Mouse (Mus musculus) gastrocnemius, postnatal 36 days (tissue): Measurements from ENCODE around the gene Cxcr5. TPM values are rescaled to one million over a fixed set of nuclear protein-coding genes. Genes with fewer than 3 reads are reported as not detected.

ENCODE experiments used
- DNase-seq, 2 experiments: peaks; one replicate each; pipeline ENCODE4 v3.0.0; 2022
- intact Hi-C: fragments of 180-260 bp; cut with DNase I; formaldehyde crosslinking; loops from one replicate; pipeline ENCODE4 v1.15.1; 2025
- total RNA-seq, 2 experiments: library from RNA; stranded (reverse); gene quantifications; 2 replicates each; pipeline ENCODE4 v1.2.3; 2021

Gene Cxcr5
- total RNA-seq, 2 experiments from 2014 or later: not detected

GRCm38 (mm10) chr9:44484311-44485104 lies 77.2 kb downstream of the Cxcr5 start:
- intact Hi-C loops: no loop called here
- no peak for DNase-seq

- intact Hi-C loops: loop anchor here (2.0 kb wide), 1 partner anchor 15 kb away; no protein-coding TSS in a partner anchor
- peak; percentile 59 to 63 for DNase-seq
Observed at GRCm38 (mm10) chr9:44483510-44484044, 78.1 kb downstream of the Cxcr5 start.

DNA sequence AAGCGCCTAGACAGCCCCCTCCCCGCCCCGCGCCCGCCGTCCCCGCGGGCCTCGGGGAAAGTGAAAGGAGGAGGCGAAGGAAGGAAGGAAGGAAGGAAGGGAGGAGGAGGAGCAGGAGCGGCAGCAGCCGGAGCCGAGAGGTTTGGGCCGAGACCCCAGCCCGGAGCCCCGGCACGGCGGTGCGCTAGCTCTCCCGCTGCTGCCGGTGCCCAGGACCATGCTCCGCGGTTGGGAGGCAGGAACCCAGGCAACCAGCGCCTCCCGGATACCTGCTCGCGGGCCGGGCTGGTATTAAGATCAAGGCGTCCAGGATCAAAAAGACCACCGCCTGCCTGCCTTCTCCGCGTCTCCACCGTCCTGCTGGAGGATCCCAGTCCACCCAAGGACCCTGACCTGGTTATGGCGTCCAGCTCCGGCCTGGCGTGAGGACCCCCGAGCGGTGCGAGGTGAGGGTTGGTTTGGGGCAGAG lies 78.6 kb downstream of the Cxcr5 start:
- intact Hi-C loops: loop anchor here (2.0 kb wide), 1 partner anchor 16 kb away; no protein-coding TSS in a partner anchor
- no peak for DNase-seq

DNA sequence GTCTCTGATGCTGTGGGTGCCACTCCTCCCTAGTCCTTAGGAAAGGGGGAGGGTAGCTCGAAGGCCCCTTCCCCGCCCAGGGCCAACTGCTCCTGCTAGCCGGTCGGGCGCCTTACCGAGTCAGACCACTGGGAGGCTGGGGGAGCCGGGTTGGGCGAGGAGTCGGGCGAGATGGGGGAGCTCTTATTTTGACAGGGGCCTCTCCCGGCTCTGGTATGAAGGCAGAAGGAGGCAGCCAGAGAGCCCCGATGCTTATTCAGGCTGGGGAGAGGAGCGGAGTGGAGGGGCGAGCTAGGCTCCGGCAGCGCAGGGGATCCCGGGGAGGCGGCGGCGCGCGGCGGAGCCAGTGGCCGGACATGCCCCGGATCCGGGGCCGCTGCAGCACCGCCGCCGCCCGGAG lies 79.1 kb downstream of the Cxcr5 start, which contains the start of gene Bcl9l:
Bcl9l (plus strand) TSS at position 274 of the 400 bp plus-strand sequence.
- peak; percentile 86 to 92 for DNase-seq
- intact Hi-C loops: loop anchor here (2.0 kb wide), 1 partner anchor 16 kb away; no protein-coding TSS in a partner anchor

- intact Hi-C loops: loop anchor here (2.0 kb wide), 1 partner anchor 17 kb away; no protein-coding TSS in a partner anchor
- DNase-seq: no peak
Observed at GRCm38 (mm10) chr9:44482112-44482511, 79.6 kb downstream of the Cxcr5 start.

DNA sequence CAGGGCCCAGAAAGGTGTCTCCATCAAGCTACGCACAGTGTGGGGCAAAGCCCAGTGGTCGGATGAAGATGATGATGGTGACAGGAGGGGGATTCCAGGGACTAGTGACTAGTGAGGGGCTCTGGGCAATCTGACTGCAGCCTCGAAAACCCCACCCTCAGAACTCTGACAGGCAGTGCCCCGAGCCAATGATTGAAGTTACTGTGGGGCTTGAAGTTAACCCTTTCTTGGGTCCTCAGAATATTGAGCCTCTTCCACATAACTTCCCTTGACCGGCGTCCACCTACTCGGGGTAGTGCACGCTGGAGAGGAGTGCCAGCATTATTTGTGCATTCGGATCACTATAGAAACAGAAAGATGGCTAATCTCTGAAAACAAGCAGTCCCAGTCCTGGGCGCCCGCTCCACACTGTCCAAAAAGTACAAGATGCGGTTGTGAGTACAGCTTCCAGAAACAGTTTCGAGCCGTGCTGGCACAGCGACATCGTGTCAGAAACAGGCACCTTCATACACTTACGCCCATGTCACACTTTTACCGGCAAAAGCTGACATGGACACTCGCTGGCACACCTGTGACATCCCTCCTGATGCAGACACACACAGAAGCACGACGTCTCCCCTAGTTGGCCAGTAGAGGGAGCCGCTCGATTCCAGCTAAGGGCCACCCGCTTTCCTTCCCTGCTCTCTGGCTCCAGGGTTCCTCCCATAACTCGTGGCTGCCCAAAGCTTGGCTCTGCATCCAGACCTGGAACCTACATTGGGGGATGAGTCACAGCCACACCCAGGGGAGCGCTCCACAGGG lies 81.8 kb downstream of the Cxcr5 start:
- intact Hi-C loops: no loop called here

DNA sequence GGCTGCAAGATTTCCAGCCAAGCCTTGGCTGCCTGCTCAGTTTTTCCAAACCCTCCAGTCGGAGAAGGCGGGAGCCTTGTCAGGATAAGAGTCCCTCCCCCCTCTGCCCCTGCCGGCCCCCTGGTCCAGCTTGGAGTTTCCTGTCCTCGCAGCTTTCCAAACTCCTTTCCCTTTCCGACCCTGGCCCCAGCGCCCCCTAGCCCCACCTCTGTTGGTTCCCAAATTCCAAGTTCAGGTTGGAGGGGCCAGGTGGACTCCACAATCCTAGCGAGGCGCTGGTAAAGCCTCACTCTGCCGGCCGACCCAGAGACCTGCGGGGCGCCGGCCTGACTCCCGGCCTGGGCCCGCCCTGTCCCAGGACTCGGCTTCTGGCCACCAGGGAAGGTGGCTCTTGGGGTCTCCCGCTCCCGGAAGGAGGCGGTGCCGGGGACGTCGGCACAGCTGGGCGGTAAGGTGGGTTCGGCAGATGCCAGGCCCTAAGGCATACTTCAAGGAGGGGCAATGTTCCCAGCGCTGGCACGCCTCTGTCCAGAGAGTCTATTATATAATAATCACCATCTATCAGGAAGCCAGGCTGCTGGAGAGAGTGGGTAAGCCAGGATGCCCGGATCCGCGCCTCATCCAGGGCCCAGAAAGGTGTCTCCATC lies 82.6 kb downstream of the Cxcr5 start:
- intact Hi-C loops: no loop called here
- DNase-seq: peak; percentile 76 to 83

More for the DNA sequence above, 81.8 kb downstream of the Cxcr5 start:
- peak; percentile 87 to 88 for DNase-seq

- intact Hi-C loops: no loop called here
- peak; percentile 30 to 68 for DNase-seq
Observed at GRCm38 (mm10) chr9:44478229-44478921, 83.3 kb downstream of the Cxcr5 start.

GRCm38 (mm10) chr9:44477339-44478228 lies 84.1 kb downstream of the Cxcr5 start:
- intact Hi-C loops: no loop called here
- DNase-seq: peak in 1 of 2 experiments; percentile 31

- intact Hi-C loops: loop anchor here (1.0 to 2.0 kb wide), 2 partner anchors 21 to 24 kb away; partner anchors contain the start of gene Upk2
- no peak for DNase-seq
Observed at GRCm38 (mm10) chr9:44475936-44476335, 85.7 kb downstream of the Cxcr5 start.

DNA sequence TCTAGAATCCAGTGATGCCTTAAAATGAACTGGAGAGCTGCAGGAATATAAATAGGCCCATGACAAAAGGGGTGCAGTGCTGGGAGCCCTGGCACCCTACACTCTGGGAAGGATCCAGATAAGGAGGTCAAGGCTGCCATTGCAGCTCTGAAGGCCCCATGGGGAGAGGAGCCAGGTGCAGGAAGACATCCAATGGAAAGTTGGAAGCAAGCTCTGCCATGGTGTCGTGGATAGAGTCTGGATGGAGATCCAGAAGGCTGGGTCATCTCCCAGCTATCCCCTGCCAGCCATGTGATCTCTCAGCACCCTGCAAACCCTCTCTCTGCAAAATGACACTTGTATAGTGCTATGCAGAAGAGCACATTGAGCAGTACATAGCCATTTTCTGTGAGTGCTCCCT lies 87.3 kb downstream of the Cxcr5 start:
- intact Hi-C loops: loop anchor here (2.0 kb wide), 1 partner anchor 20 kb away; the partner anchor contains the start of gene Upk2

DNA sequence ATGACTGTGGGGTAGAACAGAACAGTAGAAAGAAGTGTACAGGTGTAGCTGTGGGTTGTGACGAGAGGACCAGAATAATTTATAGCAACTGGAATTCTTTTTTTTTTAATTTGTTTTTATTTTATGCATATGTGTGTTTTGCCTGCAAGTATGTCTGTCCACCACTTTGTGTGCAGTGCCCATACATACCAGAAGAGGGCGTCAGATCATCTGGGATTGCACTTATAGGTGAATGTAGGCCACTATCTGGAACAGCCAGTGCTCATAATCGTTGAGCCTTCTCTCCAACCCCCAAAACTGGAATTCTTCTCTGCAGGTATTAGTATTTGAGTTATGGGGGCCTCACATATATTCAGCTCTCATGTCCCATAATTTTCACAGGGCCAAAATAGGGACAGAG lies 88.5 kb downstream of the Cxcr5 start:
- intact Hi-C loops: no loop called here
- DNase-seq: no peak

More for the DNA sequence above, 87.3 kb downstream of the Cxcr5 start:
- peak; percentile 64 to 76 for DNase-seq

DNA sequence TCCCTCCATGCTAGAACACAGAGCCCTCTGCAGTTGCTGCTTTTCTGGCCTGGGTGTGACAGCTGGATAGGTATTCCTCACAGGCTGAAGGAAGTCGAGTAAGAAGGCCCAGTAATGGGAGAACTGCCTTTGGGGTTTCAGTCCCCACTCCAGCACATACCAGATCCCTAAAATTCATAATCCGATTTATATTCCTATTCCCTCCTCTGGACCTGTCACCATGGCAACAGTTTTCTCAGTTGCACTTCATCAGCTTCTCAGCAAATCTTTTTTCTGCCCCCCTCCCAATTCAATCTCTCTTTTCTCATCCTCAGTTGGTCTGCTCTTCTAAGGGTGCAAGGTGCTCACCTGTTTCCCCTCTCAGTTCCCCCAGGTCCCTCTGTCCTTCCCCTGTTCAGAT lies 92.9 kb downstream of the Cxcr5 start:
- intact Hi-C loops: no loop called here
- DNase-seq: no peak

- intact Hi-C loops: no loop called here
- no peak for DNase-seq
Observed at GRCm38 (mm10) chr9:44468224-44468623, 93.5 kb downstream of the Cxcr5 start.

DNA sequence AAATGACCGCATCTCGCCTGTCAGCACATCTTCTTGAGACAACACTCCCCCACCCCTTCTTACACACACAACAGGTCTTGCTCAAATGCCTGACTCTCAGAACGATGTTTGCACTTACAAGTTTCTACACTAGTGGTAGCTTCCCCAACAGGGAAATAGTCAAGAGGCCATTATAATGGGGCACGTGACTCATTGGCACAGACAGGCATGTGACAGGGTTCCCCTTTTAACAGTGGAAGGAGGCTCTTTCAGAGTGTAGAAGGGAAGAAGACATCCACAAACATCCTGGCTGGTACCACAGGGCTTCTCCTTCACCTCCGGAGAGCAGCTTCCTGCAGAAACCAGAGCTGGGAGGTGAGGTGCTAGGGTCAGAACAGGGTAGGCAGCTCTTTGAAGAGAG lies 99.7 kb downstream of the Cxcr5 start:
- no peak for DNase-seq
- intact Hi-C loops: no loop called here
